Mouse (Mus musculus) embryonic fibroblast, embryonic 13.5 days (primary cell): ENCODE results near the gene Epyc. TPM values are rescaled to one million over a fixed set of nuclear protein-coding genes. Genes with fewer than 3 reads are reported as not detected.

Source experiments
- H3K27ac ChIP-seq: 2 replicates; pipeline ENCODE4 v1.5.1; 2012; ENCODE audit warnings: low read length, control low read depth, inconsistent platforms; ENCODE audit not compliant: insufficient read depth
- H3K4me1 ChIP-seq: 2 replicates; pipeline ENCODE4 v1.6.1; 2011; ENCODE audit warnings: low read length; ENCODE audit not compliant: control insufficient read depth, insufficient read depth
- H3K4me3 ChIP-seq: 2 replicates; pipeline ENCODE4 v1.5.1; 2011; ENCODE audit warnings: mild to moderate bottlenecking, control low read depth, low read length; ENCODE audit not compliant: insufficient read depth
- CTCF ChIP-seq: IDR thresholded peaks from 2 replicates; pipeline ENCODE4 v1.5.1; 2011; ENCODE audit warnings: mild to moderate bottlenecking, control low read depth, low read length, moderate library complexity, borderline replicate concordance; ENCODE audit not compliant: insufficient read depth
- POLR2A ChIP-seq: IDR thresholded peaks from 2 replicates; pipeline ENCODE4 v1.6.1; 2011; ENCODE audit warnings: low read depth, mild to moderate bottlenecking, control low read depth, low read length, moderate library complexity
- polyA plus RNA-seq: library from polyadenylated mRNA; stranded (reverse); fragments of >200 nt; gene quantifications from 2 replicates; pipeline ENCODE4 v1.2.4, GENCODE M21; 2011; ENCODE audit warnings: low read depth; ENCODE audit not compliant: missing spikeins, insufficient read length

Epyc gene
- 0.49 TPM in 1 of 2 replicates, not detected in the other for polyA plus RNA-seq

- Histone ChIP-seq H3K27ac (no peak within 1 kb of the TSS), H3K4me1 (no peaks in the 10 kb centered on the region), H3K4me3 (no peak within 1 kb of the TSS)
- TF ChIP-seq CTCF (no peak), POLR2A (no peak)
These were observed at the start of gene Epyc for GRCm38 (mm10) chr10:97643768-97644167. Gene Epyc (plus strand): TSS chr10:97644068.

DNA sequence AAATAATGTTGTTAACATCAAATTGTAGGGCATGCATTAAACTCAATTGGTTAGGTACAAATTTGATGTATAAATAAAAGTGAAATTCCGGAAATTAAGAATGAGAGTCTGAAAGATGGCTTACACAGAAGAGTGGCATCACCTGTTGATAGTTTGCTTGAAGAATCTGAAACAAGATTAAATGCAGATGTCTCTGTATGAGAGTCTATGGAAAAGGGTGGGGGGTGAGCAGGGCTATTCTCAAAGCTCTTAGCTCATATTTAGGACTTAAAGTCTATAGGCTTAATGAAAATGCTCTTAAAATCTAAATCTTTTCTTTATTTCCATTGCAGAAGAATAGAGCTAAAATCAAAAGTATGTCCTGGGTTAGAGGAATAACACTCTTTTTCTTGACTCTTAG lies 48.2 kb upstream of the Epyc start:
- H3K27ac ChIP-seq: no peak overlapping the region
- no peak overlapping the region for H3K4me3 ChIP-seq
- no peak for TF ChIP-seq CTCF
- no peak for TF ChIP-seq POLR2A

DNA sequence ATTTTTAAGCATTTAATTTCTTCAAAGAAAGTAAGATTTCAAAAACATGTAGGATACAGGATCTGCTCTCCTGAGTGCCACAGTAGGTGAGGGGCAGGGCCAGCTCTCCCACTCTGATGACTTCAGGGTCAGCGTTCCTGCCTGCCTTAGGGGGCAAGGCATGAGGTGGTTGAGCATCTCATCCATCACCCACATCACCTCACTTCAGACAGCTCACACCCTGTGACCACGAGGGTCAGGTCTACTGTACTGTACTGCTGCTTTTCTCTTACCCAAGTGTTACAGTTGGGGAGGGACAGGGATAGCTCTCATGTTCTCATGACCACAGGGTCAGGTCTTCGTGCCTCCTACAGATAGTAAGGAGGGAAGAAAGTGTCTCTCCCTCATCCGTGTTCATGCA lies 42.1 kb upstream of the Epyc start:
- Histone ChIP-seq H3K4me1 (no peaks in the 10 kb centered on the region), H3K4me3 (no peak overlapping the region), H3K27ac (no peak overlapping the region)
- TF ChIP-seq CTCF (no peak), POLR2A (no peak)

More for the DNA sequence above, 48.2 kb upstream of the Epyc start:
- H3K4me1 ChIP-seq: no peaks in the 10 kb centered on the region

DNA sequence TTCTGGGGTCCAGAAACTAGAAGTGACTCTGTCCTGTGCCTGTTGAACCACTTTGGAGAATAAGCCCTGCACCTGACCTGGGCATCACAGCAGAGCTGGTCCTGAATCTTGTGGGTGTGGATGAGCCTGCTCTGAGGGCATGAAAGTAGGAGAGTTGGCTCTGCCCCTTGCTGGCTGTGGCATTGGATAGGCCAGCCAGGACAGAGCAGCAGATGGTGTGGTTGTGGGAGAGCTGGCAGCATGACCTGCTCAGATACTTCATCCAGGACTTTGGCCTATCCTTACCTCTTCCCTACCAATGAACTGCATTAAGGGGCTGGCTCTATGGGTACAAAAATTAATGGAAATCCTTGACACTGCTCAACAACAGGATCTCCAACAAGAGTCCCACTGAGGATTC lies 40.6 kb upstream of the Epyc start:
- no peak overlapping the region for H3K4me3 ChIP-seq
- TF ChIP-seq POLR2A (no peak), CTCF (no peak)
- H3K27ac ChIP-seq: no peak overlapping the region
- H3K4me1 ChIP-seq: no peaks in the 10 kb centered on the region

- Histone ChIP-seq H3K4me3 (no peak within 1 kb of the TSS), H3K4me1 (no peaks in the 10 kb centered on the region), H3K27ac (no peak within 1 kb of the TSS)
- TF ChIP-seq POLR2A (no peak), CTCF (no peak)
These were observed 37.3 kb upstream of the Epyc start, which contains the start of gene Kera for GRCm38 (mm10) chr10:97606579-97606978. Gene Kera (plus strand): TSS chr10:97606879.

- no peak for TF ChIP-seq POLR2A
- TF ChIP-seq CTCF: no peak
- Histone ChIP-seq H3K4me3 (no peak overlapping the region), H3K27ac (no peak overlapping the region), H3K4me1 (peaks cover 3% of the 10 kb centered on the region; the same call in 1 of the 2 replicates)
These were observed 21.5 kb upstream of the Epyc start for GRCm38 (mm10) chr10:97622328-97622727.

DNA sequence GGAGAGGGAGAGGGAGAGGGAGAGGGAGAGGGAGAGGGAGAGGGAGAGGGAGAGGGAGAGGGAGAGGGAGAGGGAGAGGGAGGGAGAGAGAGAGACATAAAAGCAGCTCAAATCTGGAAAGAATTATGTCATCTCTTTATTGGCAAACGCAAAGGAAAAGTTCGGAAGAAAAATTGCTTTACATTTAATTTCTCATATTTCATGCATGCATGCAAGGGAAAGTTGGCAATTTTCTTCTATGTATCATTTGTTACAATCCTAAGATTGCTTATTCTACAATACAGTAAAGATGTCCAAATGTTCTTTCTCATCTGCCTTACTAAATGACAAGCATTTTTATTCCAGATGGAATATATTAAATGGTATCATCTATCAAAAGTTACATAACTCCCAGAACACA lies 19.5 kb upstream of the Epyc start:
- peak overlapping the region; percentile 73 for H3K27ac ChIP-seq
- TF ChIP-seq CTCF (no peak), POLR2A (no peak)

GRCm38 (mm10) chr10:97625116-97625515 lies 18.8 kb upstream of the Epyc start:
- Histone ChIP-seq H3K4me1 (peaks cover 3% of the 10 kb centered on the region; the same call in 1 of the 2 replicates), H3K27ac (peak overlapping the region; percentile 71), H3K4me3 (no peak overlapping the region)
- TF ChIP-seq POLR2A (no peak), CTCF (no peak)

More for the DNA sequence above, 19.5 kb upstream of the Epyc start:
- no peak overlapping the region for H3K4me3 ChIP-seq
- peaks cover 3% of the 10 kb centered on the region; the same call in 1 of the 2 replicates for H3K4me1 ChIP-seq

DNA sequence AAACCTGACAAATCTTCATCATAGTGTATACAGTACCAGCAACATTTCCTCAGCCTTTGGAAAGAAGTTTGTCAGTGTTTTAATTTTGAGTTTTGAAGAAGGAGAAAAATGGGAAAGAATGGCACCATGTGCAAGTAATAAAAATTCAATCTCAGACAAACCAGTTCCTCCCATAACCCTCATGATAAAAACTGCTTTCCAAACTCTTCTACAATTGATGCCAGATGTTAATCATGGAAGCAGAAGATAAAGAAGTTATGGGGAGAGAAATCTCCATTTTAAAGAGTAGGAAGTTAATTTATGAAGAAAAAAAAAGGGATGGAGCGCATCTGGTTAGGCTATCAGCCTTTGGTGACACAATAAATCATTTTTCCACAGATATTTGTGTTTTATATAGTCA lies 17.3 kb upstream of the Epyc start:
- TF ChIP-seq CTCF (no peak), POLR2A (no peak)
- Histone ChIP-seq H3K4me3 (no peak overlapping the region), H3K4me1 (peaks cover 3% of the 10 kb centered on the region; the same call in 1 of the 2 replicates), H3K27ac (peak overlapping the region; percentile 71; the same call in 1 of the 2 replicates)

DNA sequence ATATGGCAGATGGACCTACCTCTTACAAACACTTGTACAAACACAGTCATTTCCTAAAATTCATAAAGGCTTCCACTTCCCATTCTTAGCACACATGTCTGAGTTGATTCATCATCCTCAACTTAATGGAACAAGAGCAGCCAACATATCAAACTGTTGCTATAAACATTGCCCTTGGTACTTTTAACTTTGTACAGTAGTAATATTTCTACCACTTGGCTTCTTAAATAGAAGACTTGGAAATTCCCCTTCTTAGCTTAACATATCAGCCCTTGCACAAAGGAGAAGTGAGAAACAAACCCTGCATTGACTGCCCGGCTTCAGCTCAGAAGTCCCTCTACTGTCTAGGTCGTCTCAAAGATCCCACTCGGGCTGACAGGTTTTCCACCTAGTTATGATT lies 12.8 kb upstream of the Epyc start:
- Histone ChIP-seq H3K4me1 (no peaks in the 10 kb centered on the region; the same call in 1 of the 2 replicates), H3K4me3 (no peak overlapping the region), H3K27ac (no peak overlapping the region)
- TF ChIP-seq POLR2A (no peak), CTCF (no peak)

DNA sequence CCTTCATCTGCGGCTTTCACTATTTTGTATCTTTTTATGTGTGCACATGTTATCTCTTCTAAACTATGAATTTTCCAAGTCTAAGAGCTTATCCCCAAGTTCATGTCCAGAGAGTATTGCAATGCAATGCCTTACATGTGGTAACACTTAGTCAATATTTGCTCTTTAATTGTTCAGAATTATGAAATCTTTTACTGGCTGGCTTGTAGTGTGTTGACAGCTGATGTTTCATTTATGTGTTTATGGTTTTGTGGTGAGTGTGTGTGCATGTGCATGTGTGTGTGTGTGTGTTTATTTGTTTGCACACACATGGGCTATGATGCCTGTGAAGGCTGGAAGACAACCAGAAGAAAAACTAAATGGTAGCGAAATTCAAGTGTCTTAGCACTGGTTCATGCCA lies 1.9 kb upstream of the Epyc start:
- Histone ChIP-seq H3K4me1 (no peaks in the 10 kb centered on the region), H3K4me3 (no peak overlapping the region), H3K27ac (no peak overlapping the region)
- no peak for TF ChIP-seq POLR2A
- TF ChIP-seq CTCF: no peak
